Mouse (Mus musculus): ENCODE results near the gene Krt28.

Krt28 gene

GRCm38 (mm10) chr11:99374803-99375202 lies at the start of gene Krt28:
TSS of gene Krt28 (minus strand) at chr11:99374903.
- DNase-seq (ENCODE audit: low spot score in 2 of 2) = no peak

- DNase-seq (ENCODE audit: low spot score in 2 of 2) = no peak
Observed at GRCm38 (mm10) chr11:99422159-99422558, 47.5 kb upstream of the Krt28 start, which contains the start of gene Krt12. TSS of gene Krt12 (minus strand) at chr11:99422259.

GRCm38 (mm10) chr11:99420586-99420985 lies 45.9 kb upstream of the Krt28 start:
- DNase-seq (ENCODE audit: low spot score in 2 of 2) = no peak

- no peak for DNase-seq (ENCODE audit: low spot score in 2 of 2)
Observed at GRCm38 (mm10) chr11:99417819-99418218, 43.1 kb upstream of the Krt28 start.

- DNase-seq (ENCODE audit: low spot score in 2 of 2) = no peak
Observed at GRCm38 (mm10) chr11:99416902-99417301, 42.2 kb upstream of the Krt28 start.

GRCm38 (mm10) chr11:99414463-99415147 lies 39.9 kb upstream of the Krt28 start:
- DNase-seq (ENCODE audit: low spot score in 2 of 2) = peak in 1 of 2 experiments; percentile 25

- DNase-seq (ENCODE audit: low spot score in 2 of 2) = peak; percentile 32 to 44
Observed at GRCm38 (mm10) chr11:99413247-99413646, 38.5 kb upstream of the Krt28 start.

GRCm38 (mm10) chr11:99406186-99406585 lies 31.5 kb upstream of the Krt28 start:
- DNase-seq (ENCODE audit: low spot score in 2 of 2) = no peak

- DNase-seq (ENCODE audit: low spot score in 2 of 2) = no peak
Observed at GRCm38 (mm10) chr11:99399956-99400549, 25.4 kb upstream of the Krt28 start.

- DNase-seq (ENCODE audit: low spot score in 2 of 2) = no peak
Observed at GRCm38 (mm10) chr11:99398832-99399231, 24.1 kb upstream of the Krt28 start.

- DNase-seq (ENCODE audit: low spot score in 2 of 2) = no peak
Observed at GRCm38 (mm10) chr11:99398084-99398483, 23.4 kb upstream of the Krt28 start.

GRCm38 (mm10) chr11:99396661-99397060 lies 22.0 kb upstream of the Krt28 start:
- DNase-seq (ENCODE audit: low spot score in 2 of 2) = no peak

- DNase-seq (ENCODE audit: low spot score in 2 of 2) = no peak
Observed at GRCm38 (mm10) chr11:99396034-99396433, 21.3 kb upstream of the Krt28 start.

GRCm38 (mm10) chr11:99392492-99392891 lies 17.8 kb upstream of the Krt28 start:
- DNase-seq (ENCODE audit: low spot score in 2 of 2) = no peak

- no peak for DNase-seq (ENCODE audit: low spot score in 2 of 2)
Observed at GRCm38 (mm10) chr11:99391375-99391774, 16.7 kb upstream of the Krt28 start.

GRCm38 (mm10) chr11:99390866-99391265 lies 16.2 kb upstream of the Krt28 start:
- DNase-seq (ENCODE audit: low spot score in 2 of 2) = peak; percentile 14 to 16

GRCm38 (mm10) chr11:99389264-99389663 lies 14.6 kb upstream of the Krt28 start, which contains the start of gene Krt10:
TSS of gene Krt10 (minus strand) at chr11:99389364.
- no peak for DNase-seq (ENCODE audit: low spot score in 2 of 2)

GRCm38 (mm10) chr11:99388661-99389060 lies 14.0 kb upstream of the Krt28 start:
- DNase-seq (ENCODE audit: low spot score in 2 of 2) = no peak

- DNase-seq (ENCODE audit: low spot score in 2 of 2) = peak; percentile 81 to 93
Observed at GRCm38 (mm10) chr11:99385813-99386721, 11.4 kb upstream of the Krt28 start.

GRCm38 (mm10) chr11:99379568-99379967 lies 4.9 kb upstream of the Krt28 start:
- peak; percentile 70 to 75 for DNase-seq (ENCODE audit: low spot score in 2 of 2)

GRCm38 (mm10) chr11:99369853-99370451 lies 4.8 kb downstream of the Krt28 start:
- no peak for DNase-seq (ENCODE audit: low spot score in 2 of 2)

- DNase-seq (ENCODE audit: low spot score in 2 of 2) = no peak
Observed at GRCm38 (mm10) chr11:99369229-99369628, 5.5 kb downstream of the Krt28 start.

All from urinary bladder, postnatal 36 days (tissue).